Mouse (Mus musculus) spleen, embryonic (tissue): ENCODE data around the gene Ephb2.

ENCODE experiments used
- CTCF ChIA-PET: fragments of 350-600 bp; sonication (Branson Sonifier 250); formaldehyde crosslinking; loops from one replicate; lab custom pipeline; 2022; lab: Charles Lee

Ephb2 gene

DNA sequence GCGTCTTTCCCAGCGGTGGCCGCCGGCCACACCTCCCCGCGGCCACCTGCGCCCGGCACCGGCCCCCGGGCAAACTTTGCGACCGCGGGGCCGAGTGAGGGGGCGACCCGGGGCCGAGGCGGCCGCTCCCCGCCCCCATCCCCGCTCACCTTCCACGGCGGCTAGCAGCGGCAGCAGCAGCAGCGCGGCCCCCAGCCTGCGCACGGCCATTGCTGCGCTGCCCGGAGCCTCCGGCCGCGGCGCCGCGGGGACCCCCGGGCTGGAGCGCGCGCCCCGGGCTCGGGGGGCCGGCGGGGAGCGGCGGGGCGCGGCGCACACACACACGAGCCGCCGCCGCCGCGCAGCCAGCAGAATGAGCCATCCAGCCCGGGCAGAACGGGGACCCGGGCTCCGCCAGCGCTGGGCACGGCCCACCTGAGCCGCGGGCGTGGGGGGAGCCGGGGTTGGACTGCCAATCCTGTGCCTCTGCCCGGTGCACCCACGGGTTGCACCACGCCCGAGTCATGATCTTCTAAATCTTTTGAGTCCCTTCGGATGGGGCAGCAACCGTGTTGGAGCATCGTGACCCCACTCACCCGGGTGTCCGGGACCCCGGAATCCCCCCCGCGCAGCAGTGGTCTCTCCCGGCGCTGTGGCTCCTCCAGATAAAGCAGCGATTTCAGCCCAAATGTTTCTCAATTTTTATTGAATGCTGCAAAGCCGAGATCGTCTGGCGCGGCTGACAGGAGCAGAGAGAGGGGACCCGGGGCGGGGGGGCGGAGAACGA lies at the start of gene Ephb2:
Gene Ephb2, minus strand, starts transcription at position 368 of the 766 bp plus-strand sequence.
- CTCF ChIA-PET = no interaction called here

DNA sequence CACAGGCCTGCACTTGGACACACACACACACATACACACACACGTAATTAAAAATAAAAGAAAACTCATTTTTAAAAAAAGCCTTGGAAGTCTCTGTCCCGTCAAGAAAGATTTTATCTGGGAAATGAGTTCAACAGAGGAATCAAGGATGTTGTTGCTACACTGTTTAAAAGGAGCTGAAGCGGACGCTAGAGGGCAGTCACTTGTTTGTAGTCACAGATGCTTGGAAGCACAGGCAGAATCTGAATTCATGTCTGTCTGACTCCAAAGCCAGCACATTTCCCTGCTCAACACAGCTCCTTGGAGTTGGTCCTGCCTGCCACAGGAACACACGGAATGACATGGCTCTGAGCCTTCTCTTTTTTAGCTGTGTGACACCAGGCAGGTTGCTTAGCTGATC lies 42.8 kb upstream of the Ephb2 start:
- CTCF ChIA-PET = no interaction called here

DNA sequence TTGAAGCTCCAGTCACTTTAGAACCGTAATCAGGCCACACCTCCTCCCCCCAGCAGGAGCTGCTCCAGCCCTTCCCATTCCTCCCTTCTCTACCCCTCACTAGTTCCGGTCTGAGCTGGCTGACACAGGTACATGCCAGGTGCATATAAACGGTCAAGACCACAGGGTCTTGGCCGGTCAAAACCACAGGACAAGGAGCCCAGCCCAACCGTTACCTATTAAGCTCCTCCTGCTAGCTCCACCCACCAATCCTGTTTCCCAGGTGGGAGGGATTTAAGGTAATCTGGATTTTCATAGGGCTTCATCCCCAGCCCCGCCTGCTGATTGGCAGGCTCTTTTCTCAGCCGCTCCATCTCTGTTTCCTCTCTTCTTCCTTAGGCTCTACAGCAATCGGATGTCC lies 42.4 kb upstream of the Ephb2 start:
- CTCF ChIA-PET = no interaction called here

DNA sequence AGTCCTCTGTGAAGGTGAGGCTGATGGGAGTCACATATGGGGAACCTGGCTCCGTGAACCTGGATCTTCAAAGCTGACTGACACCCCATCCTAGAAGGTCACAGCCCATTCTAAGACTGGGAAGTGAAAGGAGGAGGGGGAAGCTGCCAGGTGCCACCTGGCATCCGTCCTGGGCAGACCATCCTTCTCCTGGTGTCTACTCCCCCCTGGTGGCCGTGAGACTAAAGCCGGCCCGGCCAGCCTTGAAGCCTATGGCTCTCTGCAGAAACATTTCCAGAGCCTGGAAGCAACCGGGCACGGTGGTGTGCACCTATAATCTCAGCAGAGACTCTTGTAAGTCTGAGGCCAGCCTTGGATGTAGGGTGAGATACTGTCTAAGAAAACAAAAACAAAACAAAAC lies 41.2 kb upstream of the Ephb2 start:
- CTCF ChIA-PET = no interaction called here

DNA sequence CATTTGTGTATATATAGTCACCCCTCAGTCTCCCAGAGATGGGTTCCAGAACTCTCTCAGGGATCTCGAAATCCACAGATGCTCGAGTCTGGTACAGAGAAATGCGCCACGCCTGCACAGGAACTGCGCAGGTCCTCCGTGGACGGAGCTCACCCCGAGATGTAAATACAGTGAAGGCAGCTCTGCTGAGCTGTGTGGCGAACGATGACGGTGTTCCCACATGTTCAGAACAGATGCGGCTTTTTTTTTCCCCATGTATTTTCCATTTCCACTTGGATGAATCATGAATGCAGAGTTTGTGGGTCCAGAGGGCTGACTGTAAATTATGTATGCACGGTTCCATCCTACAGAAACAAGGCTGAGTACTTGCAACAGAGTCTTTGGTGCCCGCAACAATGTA lies 39.2 kb upstream of the Ephb2 start:
- CTCF ChIA-PET = no interaction called here

DNA sequence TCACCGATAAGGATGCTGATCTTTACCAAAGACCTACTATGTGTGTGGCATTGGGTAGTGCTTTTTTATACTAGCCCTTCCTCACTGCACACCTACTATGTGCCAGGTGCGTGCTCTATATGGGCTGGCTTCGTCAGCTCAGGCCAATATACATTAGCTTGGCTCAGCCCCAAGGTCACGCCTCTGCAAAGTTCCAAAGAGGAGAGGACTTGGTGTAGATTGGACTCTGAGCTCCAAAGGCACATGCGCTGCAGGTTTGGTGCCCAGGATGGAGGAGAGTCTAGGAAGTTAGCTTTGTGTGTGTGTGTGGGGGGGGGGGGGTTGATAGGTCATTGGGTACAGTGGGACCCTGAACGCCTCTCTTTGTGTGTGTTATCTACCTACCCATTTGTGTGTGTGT lies 32.6 kb upstream of the Ephb2 start:
- CTCF ChIA-PET = interaction anchor here (0.6 kb wide), 1 partner anchor 1066 kb away, joined by 3 read pairs; no protein-coding TSS in a partner anchor

DNA sequence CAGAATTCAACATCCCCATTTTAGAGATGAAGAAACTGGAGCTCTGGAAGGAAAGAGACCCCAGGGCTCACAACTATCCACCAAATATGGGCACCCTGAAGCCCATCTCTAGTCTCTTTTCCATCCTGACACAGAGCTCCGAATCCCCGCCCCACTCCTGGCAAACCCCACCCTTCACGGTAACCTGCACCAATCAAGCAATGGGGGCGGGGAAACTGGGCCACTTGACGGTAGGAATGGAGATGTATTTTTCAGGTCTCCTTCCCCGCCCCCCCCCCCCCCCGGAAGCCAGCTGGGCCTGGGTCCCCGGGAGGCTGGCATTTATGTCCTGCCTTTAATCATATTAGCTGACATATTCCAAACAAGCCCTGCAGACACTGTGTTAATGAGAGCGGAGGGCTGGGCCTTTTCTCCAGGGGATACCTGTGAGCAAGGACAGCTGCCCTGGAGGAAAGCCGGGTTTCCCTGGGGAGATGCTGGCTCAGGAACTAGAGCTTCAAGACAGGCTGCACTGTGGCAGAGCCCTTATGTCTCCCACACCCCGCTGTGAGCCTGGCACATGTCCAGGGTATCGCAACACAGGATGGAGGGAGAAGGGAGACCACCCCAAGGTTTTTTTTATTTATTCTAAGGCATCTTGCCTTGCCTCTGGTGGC lies 32.0 kb upstream of the Ephb2 start:
- CTCF ChIA-PET = interaction anchor here (0.6 kb wide), 1 partner anchor 1065 kb away, joined by 3 read pairs; no protein-coding TSS in a partner anchor

DNA sequence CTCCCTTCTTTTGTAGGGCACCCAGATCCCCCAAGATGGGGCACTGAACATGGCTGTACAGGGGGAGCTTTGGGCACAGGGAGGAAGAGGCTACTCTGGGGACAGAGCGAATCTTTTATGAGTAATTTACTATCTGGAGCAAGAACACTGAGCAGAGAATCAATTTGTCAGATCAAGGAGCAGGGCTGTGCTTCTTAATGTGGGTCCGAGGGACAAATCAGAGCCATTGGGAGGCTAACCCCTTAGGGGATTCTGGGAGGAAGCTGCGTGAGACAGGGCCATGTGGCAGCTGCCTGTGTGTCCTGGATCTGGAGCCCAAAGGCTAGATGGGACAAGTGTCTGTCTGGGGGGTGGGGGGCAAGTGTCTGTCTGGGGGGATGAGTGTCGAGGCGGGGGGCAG lies 29.7 kb upstream of the Ephb2 start:
- CTCF ChIA-PET = no interaction called here

DNA sequence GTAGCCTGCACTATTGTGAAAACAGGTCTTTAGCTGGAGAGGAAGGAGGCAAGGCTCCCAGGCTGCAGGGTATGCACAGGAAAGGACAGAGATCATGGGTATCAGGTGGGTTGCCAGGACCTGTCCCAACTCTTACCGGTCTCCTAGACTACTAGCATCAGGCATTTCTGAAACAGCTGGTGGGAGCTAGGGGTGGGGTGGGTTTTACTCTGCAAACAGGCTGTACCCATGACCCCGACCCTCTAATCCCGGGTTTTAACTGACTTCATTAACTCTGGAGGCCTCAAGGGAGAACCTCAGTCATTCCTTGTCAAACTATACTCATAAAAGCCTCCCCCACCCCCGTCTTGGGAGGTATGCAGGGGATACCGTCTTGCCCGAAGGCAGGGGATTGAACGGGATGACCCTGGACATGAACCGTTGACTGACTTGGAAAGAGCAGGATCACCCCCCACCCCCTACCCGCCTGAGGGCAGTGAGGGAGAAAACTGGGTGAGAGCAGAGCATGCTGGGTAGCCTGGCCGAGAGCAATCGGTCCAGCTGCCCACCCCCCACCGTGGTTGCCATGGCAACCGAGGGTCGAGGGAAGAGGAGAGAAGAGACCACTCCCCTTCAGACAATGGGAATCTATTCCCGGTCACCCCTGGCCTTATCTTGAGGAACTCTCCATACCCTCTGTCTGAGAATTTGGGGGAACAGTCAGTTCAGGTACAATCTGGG lies 29.1 kb upstream of the Ephb2 start:
- CTCF ChIA-PET = no interaction called here

DNA sequence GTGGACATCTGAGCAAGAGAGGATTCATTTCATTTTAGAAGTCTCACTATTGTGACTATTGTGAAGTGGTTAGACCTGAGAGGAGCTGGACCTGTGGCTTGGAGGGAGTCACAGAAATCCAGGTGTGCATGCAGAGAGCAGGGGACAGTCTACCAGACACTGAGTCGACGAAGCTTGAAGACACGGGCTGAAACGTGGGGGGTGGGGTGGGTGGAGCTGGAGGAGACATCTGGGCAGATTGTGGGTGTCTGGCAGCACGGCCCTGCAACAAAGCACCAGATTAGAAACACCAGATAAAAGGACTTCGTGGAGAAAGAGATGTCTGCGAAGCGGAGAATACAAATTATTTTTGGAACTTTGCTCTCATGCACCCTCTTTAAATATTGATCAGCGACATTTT lies 27.7 kb upstream of the Ephb2 start:
- CTCF ChIA-PET = no interaction called here

DNA sequence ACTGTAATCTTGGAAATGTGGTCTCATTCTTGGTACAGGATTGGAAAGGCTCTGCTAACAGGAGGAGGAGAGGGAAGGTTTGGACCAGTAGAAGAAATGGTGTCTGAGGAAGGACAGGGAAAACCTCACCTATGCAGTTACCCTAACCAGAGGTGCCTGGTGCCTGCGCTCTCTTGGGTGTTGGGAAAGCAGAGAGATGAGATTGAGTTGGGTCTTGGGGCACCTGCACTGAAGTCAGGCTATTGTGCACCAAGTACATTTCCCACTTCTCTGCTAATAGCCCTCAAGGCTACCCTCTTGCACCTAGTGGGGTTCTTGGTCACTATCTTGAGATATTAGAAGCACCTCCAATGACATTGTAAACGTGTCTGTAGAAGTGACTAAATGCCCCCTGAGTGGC lies 26.6 kb upstream of the Ephb2 start:
- CTCF ChIA-PET = no interaction called here

DNA sequence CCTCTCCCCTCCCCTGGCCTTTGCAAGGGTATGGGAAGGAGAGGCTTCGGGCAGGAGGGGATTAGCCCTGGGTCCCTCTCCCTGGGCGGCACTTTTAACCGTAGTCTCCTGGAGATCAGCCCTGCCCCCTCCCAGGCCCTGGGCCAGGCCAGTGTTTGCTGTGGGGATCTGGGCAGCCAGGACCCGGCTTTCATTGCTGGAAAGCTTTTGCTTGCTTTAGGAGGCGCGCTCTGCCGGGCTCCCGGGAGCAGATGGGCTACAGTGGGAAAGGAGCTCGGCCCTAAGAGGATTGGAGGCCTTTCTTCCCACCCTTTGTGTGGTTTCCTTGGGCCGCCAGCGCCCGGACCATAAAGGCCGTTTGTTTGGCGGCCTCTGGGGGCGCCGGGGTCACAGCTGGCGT lies 26.0 kb upstream of the Ephb2 start:
- CTCF ChIA-PET = no interaction called here

DNA sequence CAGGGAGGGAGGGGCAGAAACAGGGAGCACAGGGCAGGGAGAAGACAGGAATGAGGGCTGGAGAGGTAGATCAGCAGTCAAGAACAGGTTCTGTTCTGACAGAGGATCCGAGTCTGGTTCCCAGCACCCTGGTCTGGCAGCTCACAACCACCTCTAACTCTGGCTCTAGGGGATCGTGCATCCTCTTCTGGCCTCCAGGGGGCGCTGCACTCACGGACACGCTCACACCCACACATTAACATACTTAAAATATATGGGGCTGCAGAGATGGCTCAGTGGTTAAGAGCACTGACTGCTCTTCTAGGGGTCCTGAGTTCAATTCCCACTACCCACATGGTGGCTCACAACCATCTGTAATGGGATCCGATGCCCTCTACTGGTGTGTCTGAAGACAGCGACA lies 24.2 kb upstream of the Ephb2 start:
- CTCF ChIA-PET = no interaction called here

DNA sequence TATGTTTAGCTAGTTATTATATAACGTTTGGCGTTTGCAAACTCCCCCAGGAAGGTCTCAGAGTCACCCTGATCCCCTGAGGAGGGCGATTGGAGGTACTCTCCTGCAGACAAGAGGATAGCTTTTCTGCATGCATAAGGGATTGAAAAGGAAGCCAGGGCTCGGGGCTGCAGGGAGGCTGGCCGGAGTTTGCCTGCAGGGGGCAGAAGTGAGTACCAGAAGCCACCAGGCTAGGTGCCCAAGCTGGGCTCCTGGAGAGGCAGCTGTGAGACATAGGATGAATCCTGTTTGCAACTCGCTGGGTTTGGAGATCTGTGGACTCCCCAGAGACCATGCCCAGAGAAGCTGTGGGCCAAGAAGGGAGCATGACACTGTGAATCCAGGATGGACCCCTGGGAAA lies 19.3 kb upstream of the Ephb2 start:
- CTCF ChIA-PET = no interaction called here

DNA sequence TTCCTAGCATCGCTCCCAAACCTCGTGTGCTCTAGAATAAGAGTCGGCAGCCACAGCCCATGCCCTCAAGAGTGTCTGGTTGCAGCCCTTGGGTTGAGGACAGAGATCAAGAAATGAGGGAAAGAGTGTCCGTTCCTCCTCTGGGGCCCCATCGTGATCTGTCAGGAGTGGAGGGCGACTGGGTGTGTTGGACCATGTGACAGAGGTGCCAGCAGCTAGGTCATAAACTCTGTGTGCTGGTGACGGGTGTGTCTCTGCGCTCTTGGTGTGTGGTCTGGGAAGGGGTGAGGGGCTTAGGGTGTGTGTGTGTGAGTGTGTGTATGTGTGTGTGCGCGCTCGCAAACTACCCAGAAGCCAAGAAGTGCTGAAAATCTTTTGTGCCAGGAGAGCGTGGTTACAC lies 17.2 kb upstream of the Ephb2 start:
- CTCF ChIA-PET = no interaction called here

DNA sequence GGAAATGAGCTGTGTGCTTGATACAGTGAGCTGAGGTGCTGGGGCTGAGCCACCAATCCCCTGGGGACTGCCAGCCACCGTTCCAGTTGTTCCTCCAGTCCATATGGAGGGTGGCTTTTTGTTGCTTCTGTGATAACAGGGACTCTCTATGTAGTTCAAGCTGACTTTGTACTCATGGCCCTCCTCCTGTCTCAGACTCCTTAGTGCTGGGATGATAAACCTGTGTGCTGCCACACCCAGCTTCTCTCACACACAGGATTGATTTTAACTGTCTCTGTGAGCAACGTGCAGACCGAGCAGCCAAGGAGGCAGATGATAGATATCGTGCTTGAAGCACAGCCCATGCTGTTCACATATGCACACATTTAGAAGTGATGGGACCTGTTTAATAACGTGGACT lies 16.3 kb upstream of the Ephb2 start:
- CTCF ChIA-PET = no interaction called here

DNA sequence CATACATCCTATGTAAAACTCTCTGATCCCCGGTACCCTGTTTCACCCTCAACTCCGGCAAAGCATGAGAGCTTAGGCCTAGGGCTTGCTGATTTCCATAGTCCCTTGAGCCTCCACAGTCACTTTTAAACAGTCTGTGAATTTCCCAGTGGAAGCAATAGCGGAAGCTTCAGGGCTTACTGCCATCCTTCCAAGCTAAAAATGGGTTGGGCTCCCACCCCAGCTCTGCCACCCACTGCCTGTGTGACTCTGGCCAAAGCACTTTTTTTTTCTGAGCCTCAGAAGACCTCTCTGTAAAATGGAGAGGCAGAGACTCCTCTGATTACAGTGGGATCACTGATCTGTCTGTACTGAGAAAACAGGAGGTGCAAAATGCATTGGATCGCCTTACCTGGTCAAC lies 12.8 kb upstream of the Ephb2 start:
- CTCF ChIA-PET = no interaction called here

DNA sequence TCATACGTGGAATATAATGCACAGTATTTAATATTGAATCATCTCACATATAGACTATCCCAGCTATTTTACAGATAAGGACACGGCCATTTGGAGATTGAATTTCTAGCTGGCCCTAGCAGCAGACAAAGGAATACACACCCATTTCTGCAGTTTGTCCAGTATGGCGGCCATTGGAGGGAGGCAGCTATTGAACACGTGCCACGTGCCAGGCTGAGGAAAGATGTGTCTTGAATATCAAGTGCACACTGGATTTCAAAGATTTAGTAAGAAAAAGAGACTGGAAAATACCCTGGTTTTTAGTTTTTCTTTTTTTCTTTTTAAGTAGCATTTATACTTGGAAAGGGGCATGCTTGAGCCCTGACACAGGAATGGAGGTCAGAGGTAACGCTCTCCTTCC lies 11.4 kb upstream of the Ephb2 start:
- CTCF ChIA-PET = no interaction called here

DNA sequence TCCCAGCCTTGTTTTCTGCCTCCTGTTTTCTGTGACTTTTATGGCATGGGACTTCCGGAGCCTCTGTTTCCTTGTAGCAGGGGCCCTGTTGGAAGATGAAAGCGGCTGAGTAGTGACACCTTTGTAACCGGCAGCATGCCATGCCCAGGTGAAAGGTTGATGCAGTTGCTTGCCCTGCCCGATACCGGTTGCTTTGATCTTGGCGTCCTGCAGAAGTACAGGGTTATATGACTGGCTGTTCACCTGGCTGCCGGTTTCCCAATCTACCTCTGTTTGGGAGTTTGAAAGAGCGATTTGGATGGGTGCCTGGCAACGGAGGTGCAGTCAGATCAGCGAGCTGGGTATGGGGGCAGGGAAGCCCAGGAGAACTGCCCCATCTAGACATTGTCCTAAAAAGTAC lies 7.0 kb upstream of the Ephb2 start:
- CTCF ChIA-PET = no interaction called here

DNA sequence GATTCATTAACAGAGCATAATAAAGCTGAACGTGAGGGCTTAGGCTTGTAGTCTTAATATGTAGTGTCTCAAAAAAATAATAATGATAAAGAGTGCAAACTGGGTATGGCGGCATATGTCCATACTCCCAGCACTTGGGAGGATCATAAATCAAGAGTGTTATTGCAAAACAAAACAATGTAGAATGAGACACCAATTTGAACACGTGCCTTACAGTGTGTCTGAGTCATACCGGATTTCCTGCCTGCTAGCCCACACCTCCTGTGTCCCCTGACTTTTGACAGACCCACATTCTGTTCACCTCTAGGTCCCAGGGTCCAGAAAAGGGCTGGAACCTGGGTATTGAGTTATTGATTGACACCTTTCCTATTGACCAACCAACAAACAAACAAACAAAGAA lies 6.2 kb upstream of the Ephb2 start:
- CTCF ChIA-PET = no interaction called here

DNA sequence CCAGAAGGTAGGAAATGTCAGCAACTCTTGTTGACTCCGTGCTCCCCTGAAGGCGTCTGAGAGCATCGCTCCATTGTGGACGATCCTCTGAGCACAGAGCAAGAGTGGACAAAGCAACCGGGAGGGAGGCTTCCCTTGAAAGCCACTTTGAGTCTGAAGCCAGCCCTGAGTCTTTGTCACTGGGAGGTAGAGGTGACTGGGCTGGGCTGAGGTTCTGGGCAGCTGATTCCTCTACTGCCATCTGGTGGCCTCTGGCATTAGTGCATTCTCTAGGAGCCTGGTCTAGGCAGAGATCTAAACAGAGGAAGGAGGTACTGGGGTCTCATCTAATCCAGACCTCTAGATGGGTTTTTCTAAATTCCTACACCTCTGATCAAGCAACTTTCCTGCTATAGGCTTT lies 5.3 kb upstream of the Ephb2 start:
- CTCF ChIA-PET = interaction anchor here (0.6 kb wide), 1 partner anchor 227 kb away, joined by 3 read pairs; no protein-coding TSS in a partner anchor

DNA sequence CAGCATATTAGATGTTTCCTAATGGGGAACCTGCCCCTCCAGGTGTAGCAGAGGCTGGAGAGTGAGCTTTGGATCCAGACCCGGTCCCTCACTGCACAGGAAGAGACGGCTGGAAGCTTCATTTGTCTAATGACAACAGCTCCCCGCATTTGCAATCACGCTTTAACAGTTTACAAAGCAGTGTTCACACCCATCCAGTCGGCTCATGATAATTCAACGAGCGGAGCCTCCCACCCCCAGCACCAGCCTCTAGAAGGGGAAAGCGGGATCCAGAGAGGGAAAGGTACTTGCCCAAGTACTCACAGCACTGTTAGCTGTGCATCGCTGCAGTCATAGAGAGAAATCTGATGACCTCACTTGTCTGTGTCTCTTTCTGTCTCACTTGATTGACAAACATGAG lies 2.7 kb upstream of the Ephb2 start:
- CTCF ChIA-PET = no interaction called here

DNA sequence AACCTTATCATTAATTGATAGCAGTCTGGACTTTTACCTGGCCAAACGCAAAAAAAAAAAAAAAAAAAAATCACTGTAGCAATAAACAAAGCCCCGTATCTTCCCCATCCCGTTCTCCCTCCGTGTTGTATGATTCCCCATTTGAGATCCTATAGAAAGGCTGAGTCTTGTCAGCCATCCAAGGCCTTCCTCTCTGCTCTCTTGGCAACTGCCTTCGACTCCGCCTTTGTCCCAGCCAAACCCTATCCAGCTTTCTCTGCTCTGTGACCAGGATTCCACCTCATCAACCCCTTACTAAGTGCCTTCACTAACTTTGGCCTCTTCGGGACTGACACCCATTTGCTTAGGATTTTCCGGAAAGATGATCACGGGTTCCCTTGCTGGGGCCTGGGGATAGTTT lies 2.2 kb upstream of the Ephb2 start:
- CTCF ChIA-PET = no interaction called here
